Mouse (Mus musculus) kidney, embryonic 15.5 days (tissue): ENCODE data around the gene Tes. TPM values are rescaled to one million over a fixed set of nuclear protein-coding genes. Genes with fewer than 3 reads are reported as not detected.

Source experiments
- ATAC-seq: fragments of 200-750 bp; cut with Nextera tagmentation; replicated peaks from 2 replicates; pipeline ENCODE4 v1.8.0; 2017; ENCODE audit warnings: moderate TSS enrichment; ENCODE audit not compliant: low FRiP score
- H3K27ac ChIP-seq: fragments of 300-500 bp; sonication (generic); 2 replicates; pipeline ENCODE4 v1.5.1; 2015; ENCODE audit warnings: mild to moderate bottlenecking, inconsistent platforms
- H3K27me3 ChIP-seq: fragments of 300-500 bp; sonication (generic); 2 replicates; pipeline ENCODE4 v1.6.1; 2015; ENCODE audit warnings: inconsistent platforms
- H3K36me3 ChIP-seq: fragments of 300-500 bp; sonication (generic); 2 replicates; pipeline ENCODE4 v1.6.1; 2015; ENCODE audit warnings: inconsistent platforms
- H3K4me1 ChIP-seq: fragments of 300-500 bp; sonication (generic); 2 replicates; pipeline ENCODE4 v1.6.1; 2015; ENCODE audit warnings: inconsistent platforms
- H3K4me2 ChIP-seq: fragments of 300-500 bp; sonication (generic); 2 replicates; pipeline ENCODE4 v1.6.1; 2015; ENCODE audit warnings: moderate library complexity, mild to moderate bottlenecking, inconsistent platforms
- H3K4me3 ChIP-seq: fragments of 300-500 bp; sonication (generic); replicated peaks from 2 replicates; pipeline ENCODE4 v1.5.1; 2015; ENCODE audit warnings: mild to moderate bottlenecking, inconsistent platforms
- H3K9ac ChIP-seq: fragments of 300-500 bp; sonication (generic); 2 replicates; pipeline ENCODE4 v1.6.1; 2015; ENCODE audit warnings: mild to moderate bottlenecking, inconsistent platforms
- H3K9me3 ChIP-seq: fragments of 300-500 bp; sonication (generic); replicated peaks from 2 replicates; pipeline ENCODE4 v1.6.1; 2016; ENCODE audit warnings: inconsistent platforms
- WGBS: fragments of 180-500 bp; shearing (Covaris S2); methylation state at CpG from one replicate; pipeline ENCODE4 v1.1.7; 2015; ENCODE audit warnings: mixed read lengths; 5-methylcytosine and 5-hydroxymethylcytosine counted together
- polyA plus RNA-seq: library from polyadenylated mRNA; unstranded; fragments of >200 nt; fragmentation: Nextera tagmentation; extraction: Ambion mirVana; gene quantifications from 2 replicates; pipeline ENCODE4 v1.2.1, GENCODE M21; 2015

The Tes gene
- polyA plus RNA-seq, 1 experiment from 2014 or later = 70.5 TPM

DNA sequence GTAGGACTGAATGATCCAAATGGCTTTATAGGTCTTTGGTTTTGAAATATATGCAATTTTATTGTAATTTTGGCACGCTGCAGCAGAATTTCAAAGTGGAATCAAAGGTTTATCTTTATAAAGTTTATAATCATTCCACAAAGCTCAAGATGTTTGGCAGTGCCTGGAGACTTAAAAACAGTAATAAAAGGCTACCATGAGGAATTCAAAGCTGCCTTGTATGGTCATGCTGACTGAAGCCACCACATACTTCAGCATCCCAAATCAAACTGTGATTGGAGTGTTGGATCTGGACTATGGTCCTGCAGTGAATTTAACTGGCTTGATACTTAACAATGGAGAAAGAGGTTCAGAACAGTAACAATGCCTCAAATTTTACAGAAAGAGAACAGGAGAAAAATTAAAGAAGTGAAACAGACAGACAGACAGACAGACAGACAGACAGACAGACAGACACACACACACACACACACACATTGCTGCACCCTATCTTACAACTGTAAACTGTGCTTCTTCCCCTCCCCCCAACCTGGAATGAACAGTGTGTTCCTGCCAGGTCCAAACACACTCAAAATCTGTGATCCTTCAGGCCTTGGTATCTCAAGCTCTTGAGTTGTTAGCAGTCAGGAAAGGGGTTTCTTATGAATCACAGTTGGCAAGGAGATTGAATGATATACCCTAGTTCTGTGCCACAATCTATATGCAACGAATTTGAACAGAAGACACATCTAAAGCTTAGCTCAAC, 50.3 kb downstream of the Tes start:
- Histone ChIP-seq H3K9me3 (no peaks in the 10 kb centered on the region), H3K9ac (no peak overlapping the region), H3K4me1 (no peaks in the 10 kb centered on the region), H3K27ac (no peak overlapping the region), H3K4me2 (no peak overlapping the region), H3K4me3 (no peak overlapping the region), H3K36me3 (no peaks in the 10 kb centered on the region), H3K27me3 (no peaks in the 10 kb centered on the region)
- ATAC-seq = no peak
- WGBS = 75% methylated on average over 2 of the region's 2 CpGs

- Histone ChIP-seq H3K36me3 (no peaks in the 10 kb centered on the region), H3K4me1 (no peaks in the 10 kb centered on the region), H3K4me2 (no peak overlapping the region), H3K9ac (no peak overlapping the region), H3K27me3 (no peaks in the 10 kb centered on the region), H3K4me3 (no peak overlapping the region), H3K9me3 (no peaks in the 10 kb centered on the region), H3K27ac (no peak overlapping the region)
- ATAC-seq = no peak
- WGBS = 91% methylated on average over 7 of the region's 7 CpGs
Observed at GRCm38 (mm10) chr6:17119521-17120232, 54.7 kb downstream of the Tes start.

DNA sequence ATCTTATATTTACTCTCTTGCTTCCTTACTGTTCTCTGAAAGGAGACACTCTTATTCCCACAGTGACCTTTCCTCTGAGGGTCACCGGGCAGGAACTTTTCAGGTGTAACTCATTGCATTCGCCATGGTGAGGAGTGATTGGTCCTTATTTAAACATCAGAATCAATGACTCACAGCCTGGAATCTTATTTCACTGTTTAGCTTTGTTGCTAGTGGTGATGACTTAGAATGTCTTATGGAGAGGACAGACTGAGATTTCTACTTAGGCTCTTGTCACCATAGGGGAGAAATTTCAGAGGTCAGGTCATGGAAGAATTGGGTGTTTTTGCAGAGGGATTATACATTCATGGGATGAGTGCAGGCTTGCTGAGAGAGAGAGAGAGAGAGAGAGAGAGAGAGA, 75.1 kb downstream of the Tes start:
- Histone ChIP-seq H3K9ac (no peak overlapping the region), H3K4me2 (no peak overlapping the region), H3K4me3 (no peak overlapping the region), H3K36me3 (no peaks in the 10 kb centered on the region), H3K4me1 (no peaks in the 10 kb centered on the region), H3K27ac (no peak overlapping the region), H3K27me3 (no peaks in the 10 kb centered on the region), H3K9me3 (no peaks in the 10 kb centered on the region)
- 0 out of 2 replicates have a peak, but pooled peaks have one; percentile 54 for ATAC-seq
- 49% methylated on average over 2 of the region's 2 CpGs for WGBS

GRCm38 (mm10) chr6:17142577-17143359, 77.8 kb downstream of the Tes start:
- 63% methylated on average over 4 of the region's 4 CpGs for WGBS
- Histone ChIP-seq H3K9me3 (no peaks in the 10 kb centered on the region), H3K4me3 (no peak overlapping the region), H3K27ac (no peak overlapping the region), H3K9ac (no peak overlapping the region), H3K4me2 (no peak overlapping the region), H3K4me1 (no peaks in the 10 kb centered on the region), H3K36me3 (no peaks in the 10 kb centered on the region), H3K27me3 (no peaks in the 10 kb centered on the region)
- no peak for ATAC-seq

DNA sequence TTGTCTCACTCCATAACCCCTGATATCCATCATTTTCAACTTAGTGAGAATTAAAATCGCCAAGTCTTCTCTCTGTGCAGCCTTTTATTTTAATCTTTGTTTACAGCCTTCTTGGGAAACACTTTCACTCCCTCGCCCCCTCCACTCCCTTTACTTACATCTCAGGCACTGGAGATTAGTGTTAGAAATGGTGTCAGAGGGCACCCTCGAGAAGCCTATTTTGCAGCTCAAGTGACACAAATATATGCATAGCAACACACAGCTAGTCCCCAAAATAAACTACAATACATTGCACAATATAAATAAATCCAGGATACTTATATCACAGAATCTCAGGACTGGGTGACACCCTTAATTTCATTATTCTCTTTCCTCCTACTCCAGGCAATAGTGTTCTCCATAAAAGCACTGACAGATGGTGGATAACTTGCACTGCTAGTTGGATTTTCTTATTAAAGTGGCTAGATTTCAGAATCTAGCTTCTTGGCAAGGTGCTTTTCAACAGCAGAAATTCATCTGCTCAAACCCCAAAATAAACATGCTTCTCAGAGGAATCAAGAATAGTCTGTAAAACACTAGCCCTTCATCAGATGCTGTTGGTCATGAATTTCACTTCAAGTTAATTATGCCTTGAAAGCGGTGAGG, 86.2 kb downstream of the Tes start:
- Histone ChIP-seq H3K9me3 (no peaks in the 10 kb centered on the region), H3K9ac (no peak overlapping the region), H3K27ac (no peak overlapping the region), H3K4me3 (no peak overlapping the region), H3K4me1 (no peaks in the 10 kb centered on the region), H3K4me2 (no peak overlapping the region), H3K36me3 (no peaks in the 10 kb centered on the region), H3K27me3 (no peaks in the 10 kb centered on the region)
- 62% methylated on average over 4 of the region's 4 CpGs for WGBS
- ATAC-seq = no peak

DNA sequence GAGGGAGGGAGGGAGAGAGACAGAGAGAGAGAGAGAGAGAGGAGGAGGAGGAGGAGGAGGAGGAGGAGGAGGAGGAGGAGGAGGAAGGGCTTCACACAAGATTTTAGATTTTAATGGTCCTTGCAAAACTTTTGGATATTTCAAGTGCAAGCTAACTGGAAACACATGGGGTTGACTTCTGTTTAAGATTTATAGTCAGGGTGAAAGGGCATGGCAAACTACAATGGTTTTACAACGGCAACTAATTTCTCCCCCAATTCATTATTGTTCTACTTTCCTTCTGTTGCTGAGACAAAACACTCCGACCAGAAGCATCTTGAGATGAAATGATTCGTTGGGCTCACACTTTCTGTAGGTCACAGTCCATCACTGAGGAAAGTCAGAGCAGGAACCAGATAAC, 87.6 kb downstream of the Tes start:
- Histone ChIP-seq H3K9ac (no peak overlapping the region), H3K4me3 (no peak overlapping the region), H3K9me3 (no peaks in the 10 kb centered on the region), H3K4me1 (no peaks in the 10 kb centered on the region), H3K27me3 (no peaks in the 10 kb centered on the region), H3K4me2 (no peak overlapping the region), H3K36me3 (no peaks in the 10 kb centered on the region), H3K27ac (no peak overlapping the region)
- WGBS = 20% methylated on average over 3 of the region's 3 CpGs
- ATAC-seq = no peak

Other genes starting within 250 kb of the Tes start
- 5.8 and 5.9 TPM in 2 replicates for gene Tfec, start 166.7 kb upstream of the Tes start, polyA plus RNA-seq
- gene Cav2, start 216.0 kb downstream of the Tes start, polyA plus RNA-seq = 32.2 and 32.3 TPM in 2 replicates
- 77.9 and 98.7 TPM in 2 replicates for gene Cav1, start 241.2 kb downstream of the Tes start, polyA plus RNA-seq